Mouse (Mus musculus): ENCODE data around the gene Megf6.

Gene Megf6

GRCm38 (mm10) chr4:154159961-154160537 lies 10.5 kb upstream of the Megf6 start:
- DNase-seq (ENCODE audit: low spot score): peak; percentile 74

GRCm38 (mm10) chr4:154160538-154161390 lies 9.8 kb upstream of the Megf6 start, which contains the start of gene Tprgl:
Gene Tprgl, minus strand, starts transcription at chr4:154160666.
- DNase-seq (ENCODE audit: low spot score): peak; percentile 97

- peak; percentile 66 for DNase-seq (ENCODE audit: low spot score)
Measured at GRCm38 (mm10) chr4:154163296-154163695, 7.2 kb upstream of the Megf6 start.

GRCm38 (mm10) chr4:154167053-154167452 lies 3.5 kb upstream of the Megf6 start:
- no peak for DNase-seq (ENCODE audit: low spot score)

- no peak for DNase-seq (ENCODE audit: low spot score)
Measured at GRCm38 (mm10) chr4:154170021-154170420, 509 bp upstream of the Megf6 start.

- DNase-seq (ENCODE audit: low spot score): no peak
Measured at GRCm38 (mm10) chr4:154171151-154171930, 811 bp downstream of the Megf6 start.

GRCm38 (mm10) chr4:154171931-154172604 lies 1.5 kb downstream of the Megf6 start:
- no peak for DNase-seq (ENCODE audit: low spot score)

GRCm38 (mm10) chr4:154177257-154177656 lies 6.7 kb downstream of the Megf6 start:
- DNase-seq (ENCODE audit: low spot score): no peak

GRCm38 (mm10) chr4:154181001-154181400 lies 10.5 kb downstream of the Megf6 start:
- no peak for DNase-seq (ENCODE audit: low spot score)

- no peak for DNase-seq (ENCODE audit: low spot score)
Measured at GRCm38 (mm10) chr4:154183566-154183965, 13.0 kb downstream of the Megf6 start.

- no peak for DNase-seq (ENCODE audit: low spot score)
Measured at GRCm38 (mm10) chr4:154185001-154185400, 14.5 kb downstream of the Megf6 start.

GRCm38 (mm10) chr4:154186002-154186537 lies 15.5 kb downstream of the Megf6 start:
- DNase-seq (ENCODE audit: low spot score): no peak

GRCm38 (mm10) chr4:154188948-154189347 lies 18.4 kb downstream of the Megf6 start:
- DNase-seq (ENCODE audit: low spot score): no peak

GRCm38 (mm10) chr4:154197961-154198360 lies 27.4 kb downstream of the Megf6 start:
- DNase-seq (ENCODE audit: low spot score): no peak

GRCm38 (mm10) chr4:154198377-154198961 lies 27.9 kb downstream of the Megf6 start:
- no peak for DNase-seq (ENCODE audit: low spot score)

GRCm38 (mm10) chr4:154201511-154201910 lies 31.0 kb downstream of the Megf6 start:
- no peak for DNase-seq (ENCODE audit: low spot score)

- no peak for DNase-seq (ENCODE audit: low spot score)
Measured at GRCm38 (mm10) chr4:154204532-154204931, 34.0 kb downstream of the Megf6 start.

GRCm38 (mm10) chr4:154205392-154205791 lies 34.9 kb downstream of the Megf6 start:
- peak; percentile 42 for DNase-seq (ENCODE audit: low spot score)

GRCm38 (mm10) chr4:154207261-154207660 lies 36.7 kb downstream of the Megf6 start:
- DNase-seq (ENCODE audit: low spot score): peak; percentile 77

- no peak for DNase-seq (ENCODE audit: low spot score)
Measured at GRCm38 (mm10) chr4:154209054-154209453, 38.5 kb downstream of the Megf6 start.

GRCm38 (mm10) chr4:154209825-154210224 lies 39.3 kb downstream of the Megf6 start:
- DNase-seq (ENCODE audit: low spot score): no peak
